Mouse (Mus musculus) yolk sac, embryonic 10.5 days (tissue): ENCODE measurements around the gene Acsl1.

Experiments
- DNase-seq: peaks from one replicate; pipeline ENCODE4 v3.0.0-alpha.2; 2017; ENCODE audit warnings: low spot score

Acsl1 gene

GRCm38 (mm10) chr8:46504196-46504595, 33.4 kb downstream of the Acsl1 start:
- peak; percentile 36 for DNase-seq

DNA sequence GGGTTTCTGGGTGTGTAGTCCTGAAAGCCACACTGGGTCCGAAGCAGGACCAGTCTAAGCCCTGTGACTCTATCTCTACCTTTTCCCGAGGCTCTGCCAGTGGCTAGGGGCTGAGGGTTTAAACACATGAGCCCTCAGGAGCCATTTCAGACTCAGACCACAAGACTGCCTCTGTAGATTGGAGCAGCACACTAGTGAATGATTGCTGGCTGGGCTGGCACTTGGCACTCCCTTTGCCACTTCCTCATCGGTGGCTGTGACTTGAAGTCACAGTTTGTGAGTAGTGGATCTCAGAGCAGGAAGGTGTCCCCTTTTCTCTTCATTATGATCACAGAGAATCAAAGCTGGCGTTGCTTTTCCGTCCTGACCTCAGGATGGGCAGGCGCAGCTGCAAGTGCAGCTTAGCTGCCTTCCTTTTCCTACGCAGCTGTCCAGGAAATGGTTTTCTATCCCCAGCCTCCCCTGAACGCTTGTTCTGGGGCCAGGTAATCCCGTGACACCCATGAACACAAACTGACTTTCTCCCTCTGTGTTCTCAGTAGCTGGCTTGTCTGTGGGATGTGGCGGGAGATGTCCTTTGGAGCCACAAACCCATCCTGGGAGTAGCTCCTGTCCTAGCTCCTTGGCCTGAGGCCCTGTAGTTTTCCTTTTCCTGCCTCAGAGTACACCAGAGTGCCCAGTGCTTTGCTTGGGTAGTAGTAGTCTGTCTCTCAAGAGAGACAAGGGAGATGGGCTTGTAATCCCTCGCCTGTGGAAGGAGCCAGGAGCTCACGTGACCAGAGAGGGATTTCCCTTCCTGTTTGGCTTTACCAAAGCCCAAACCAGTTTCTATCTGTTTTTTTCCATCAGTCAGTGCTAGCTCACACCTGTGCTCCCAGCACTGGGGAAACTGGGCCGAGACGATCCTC, 37.9 kb downstream of the Acsl1 start:
- DNase-seq: no peak

DNA sequence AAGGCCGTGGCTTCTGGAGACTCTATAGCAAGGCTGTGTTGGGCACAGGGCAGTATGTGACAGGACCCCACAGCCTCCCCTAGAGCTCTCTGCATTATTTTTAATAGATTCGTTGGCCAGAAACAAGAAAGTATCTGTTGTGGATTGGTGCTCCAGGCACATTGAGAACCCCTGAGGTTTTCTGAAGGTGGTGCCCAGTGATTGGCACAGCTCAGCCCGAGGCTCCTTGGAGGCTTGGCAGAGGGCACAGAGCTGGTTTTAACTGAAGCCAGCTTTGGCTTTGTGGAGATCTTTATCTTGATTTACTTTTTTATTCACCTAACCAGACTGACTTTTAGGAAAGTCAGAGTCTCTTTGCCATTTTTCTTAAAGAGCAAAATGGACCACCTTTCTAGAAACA, 38.6 kb downstream of the Acsl1 start:
- DNase-seq: no peak

GRCm38 (mm10) chr8:46511336-46511735, 40.5 kb downstream of the Acsl1 start:
- DNase-seq: no peak

DNA sequence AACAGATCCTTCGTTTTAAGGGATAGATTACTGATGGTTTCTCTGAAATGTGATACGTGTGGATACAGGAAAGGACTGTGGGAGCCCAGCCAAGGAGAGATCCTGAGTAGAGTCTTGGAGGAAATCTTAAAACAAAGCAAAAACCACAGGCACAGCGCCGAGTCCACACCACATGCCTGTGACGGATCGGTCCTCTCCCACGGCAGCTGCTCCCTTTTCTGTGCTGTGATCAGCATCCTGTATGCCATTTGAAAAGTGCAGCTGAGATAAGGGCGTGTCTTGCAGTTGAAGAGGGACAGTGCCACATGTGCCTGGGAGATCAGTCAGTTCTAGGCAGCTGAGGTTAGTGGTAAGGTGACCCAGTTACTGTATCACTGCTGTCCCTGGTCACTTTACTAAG, 41.7 kb downstream of the Acsl1 start:
- DNase-seq: no peak

- peak; percentile 65 for DNase-seq
These were observed 43.2 kb downstream of the Acsl1 start for GRCm38 (mm10) chr8:46514027-46514426.

- no peak for DNase-seq
These were observed 49.8 kb downstream of the Acsl1 start for GRCm38 (mm10) chr8:46520667-46521066.

- DNase-seq: peak; percentile 62
These were observed 55.3 kb downstream of the Acsl1 start for GRCm38 (mm10) chr8:46526098-46526497.

DNA sequence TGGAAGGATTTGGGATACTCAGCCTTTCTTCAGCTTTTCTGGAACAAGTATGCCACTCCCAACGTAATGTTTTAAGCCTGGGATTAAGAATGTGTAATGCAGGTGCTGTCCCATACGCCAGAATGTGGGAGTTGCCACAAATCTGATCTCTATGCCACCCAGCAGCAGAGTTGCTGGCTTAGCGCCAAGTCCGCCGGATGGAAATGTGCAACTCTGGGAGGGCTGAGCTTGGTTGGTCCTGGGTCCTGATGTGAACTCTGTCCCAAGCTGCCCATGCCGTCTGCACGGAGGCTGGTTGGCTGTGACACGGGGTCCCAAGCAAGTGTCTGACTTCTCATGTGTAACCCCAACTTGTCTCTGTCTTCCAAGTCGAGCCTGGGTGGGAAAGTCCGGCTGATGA, 56.0 kb downstream of the Acsl1 start:
- peak; percentile 13 for DNase-seq

DNA sequence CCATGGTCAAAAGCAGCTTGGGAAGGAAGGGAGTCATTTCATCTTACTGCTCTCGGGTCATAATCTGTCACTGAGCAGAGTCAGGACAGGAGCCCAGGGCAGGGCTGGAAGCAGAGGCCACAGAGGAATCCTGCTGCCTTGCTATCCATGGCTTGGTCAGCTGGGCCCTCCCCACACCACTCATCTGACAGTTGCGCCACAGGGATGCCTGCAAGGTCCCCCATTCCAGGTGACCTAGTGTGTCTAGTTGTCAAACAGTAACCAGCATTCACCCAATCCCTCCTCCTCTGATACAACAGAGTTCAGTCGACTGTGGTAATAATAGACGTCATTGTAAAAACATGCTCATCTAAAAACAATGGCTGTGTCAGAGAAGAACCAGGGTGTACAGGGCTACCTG, 58.7 kb downstream of the Acsl1 start:
- peak; percentile 84 for DNase-seq

DNA sequence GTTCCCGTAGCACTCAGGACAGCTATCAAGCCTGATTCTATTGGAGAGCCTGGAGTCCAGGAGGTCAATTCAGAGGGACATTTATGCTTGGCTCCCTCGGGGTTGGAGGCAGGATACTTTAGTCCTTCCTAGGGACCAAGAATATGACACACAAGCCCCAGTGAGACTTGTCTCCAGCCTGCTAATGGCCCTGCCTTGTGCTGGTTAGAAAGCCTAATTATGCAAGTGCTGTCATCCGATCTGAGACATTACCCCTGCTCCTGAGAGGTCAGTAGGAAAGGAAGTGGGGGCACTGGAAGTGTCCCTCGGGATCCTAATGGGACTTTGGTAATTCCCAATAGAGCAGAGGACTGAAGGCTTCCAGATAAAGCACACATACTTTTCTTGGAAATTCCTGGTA, 59.7 kb downstream of the Acsl1 start:
- no peak for DNase-seq

DNA sequence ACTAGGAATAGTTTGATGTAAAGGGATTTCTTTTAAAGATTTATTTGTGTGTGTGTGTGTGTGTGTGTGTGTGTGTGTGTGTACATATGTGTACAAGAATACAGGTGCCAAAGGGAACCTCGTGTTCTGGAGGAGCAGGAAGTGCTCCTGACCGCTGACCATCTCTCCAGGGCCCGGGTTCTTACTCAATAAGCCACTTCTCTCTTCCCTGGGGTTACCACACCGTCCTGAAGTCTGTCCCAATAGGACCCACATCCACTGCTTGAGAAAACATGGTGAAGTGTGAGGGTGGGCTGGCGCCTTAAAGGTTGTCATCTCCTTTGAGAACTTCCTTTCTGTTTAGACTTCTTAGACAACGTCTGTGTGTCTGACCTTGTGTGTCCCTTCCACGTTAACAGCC, 63.1 kb downstream of the Acsl1 start:
- no peak for DNase-seq

DNA sequence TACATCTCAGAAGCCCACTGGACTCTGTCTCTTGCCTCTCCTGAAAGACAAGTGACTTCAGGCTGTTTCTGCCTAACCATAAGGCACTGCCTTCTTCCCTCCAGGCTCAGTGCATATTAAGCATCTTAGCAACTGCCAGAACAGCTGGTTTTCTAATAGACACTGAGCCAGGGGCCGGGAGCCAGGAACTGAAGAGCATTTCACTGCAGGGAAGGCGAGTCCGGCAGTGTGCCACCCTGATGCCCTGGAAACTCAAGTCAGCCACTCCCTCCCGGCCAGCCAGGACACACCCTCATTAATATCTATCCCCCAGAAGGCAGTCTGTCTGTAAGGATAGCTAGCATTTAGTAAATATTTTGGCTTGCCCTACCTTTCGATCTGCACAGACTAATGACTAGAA, 68.9 kb downstream of the Acsl1 start:
- DNase-seq: no peak

DNA sequence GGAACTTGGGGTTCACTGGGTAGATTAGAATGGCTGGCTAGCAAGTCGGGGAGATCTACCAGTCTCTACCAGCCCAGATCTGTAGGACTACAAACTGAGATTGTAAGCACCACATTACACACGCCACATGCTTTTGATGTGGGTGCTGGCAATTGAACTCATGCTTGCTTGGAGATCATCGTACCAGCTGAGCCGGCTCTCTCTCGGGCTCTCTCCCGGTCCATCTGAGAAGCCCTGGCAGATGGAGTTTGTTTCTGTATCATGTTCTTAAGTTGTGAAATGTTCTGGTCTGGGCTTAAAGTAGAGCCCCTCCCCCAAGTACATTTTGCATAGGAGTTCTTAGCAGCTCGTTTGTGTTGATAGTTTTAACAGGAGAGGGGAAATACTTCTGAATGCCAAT, 72.4 kb downstream of the Acsl1 start:
- no peak for DNase-seq

DNA sequence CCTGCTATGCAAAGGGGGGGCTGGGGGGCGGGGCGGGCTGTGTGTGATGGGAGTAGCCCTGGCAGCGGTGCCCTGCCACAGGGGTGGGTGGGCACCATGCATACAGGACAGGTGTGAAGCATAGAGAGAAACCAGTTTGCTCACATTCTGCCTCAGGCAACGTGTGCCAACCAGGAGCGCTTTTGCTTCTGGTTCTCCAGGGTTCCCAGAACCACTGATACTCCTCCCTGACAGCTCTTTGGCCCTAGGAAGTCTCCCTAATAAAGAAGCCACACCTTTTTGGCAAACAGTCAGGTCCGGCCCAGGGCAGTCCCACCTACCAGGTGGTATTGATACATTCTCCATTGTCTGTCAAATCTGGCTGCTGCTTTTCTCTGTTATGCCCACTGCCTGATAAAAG, 72.8 kb downstream of the Acsl1 start:
- DNase-seq: no peak

DNA sequence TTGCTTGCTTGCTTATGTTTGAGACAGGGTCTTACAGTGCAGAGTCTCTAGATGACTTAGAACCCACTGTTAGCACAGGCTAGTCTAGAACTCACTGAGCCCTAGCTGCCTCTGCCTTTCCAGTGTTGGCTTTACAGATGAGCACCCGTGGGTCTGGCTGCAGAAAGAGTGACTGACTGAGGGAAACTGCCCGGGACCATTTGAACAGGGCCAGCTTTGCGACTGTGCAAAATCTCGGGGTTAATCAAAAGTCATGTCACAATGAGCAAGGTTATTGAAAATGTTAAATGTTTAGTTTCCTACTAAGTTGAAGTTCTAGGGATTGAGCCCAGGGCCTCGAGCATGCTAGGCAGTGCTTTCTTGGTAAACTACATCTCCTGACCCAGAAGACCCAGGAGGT, 75.0 kb downstream of the Acsl1 start:
- no peak for DNase-seq

DNA sequence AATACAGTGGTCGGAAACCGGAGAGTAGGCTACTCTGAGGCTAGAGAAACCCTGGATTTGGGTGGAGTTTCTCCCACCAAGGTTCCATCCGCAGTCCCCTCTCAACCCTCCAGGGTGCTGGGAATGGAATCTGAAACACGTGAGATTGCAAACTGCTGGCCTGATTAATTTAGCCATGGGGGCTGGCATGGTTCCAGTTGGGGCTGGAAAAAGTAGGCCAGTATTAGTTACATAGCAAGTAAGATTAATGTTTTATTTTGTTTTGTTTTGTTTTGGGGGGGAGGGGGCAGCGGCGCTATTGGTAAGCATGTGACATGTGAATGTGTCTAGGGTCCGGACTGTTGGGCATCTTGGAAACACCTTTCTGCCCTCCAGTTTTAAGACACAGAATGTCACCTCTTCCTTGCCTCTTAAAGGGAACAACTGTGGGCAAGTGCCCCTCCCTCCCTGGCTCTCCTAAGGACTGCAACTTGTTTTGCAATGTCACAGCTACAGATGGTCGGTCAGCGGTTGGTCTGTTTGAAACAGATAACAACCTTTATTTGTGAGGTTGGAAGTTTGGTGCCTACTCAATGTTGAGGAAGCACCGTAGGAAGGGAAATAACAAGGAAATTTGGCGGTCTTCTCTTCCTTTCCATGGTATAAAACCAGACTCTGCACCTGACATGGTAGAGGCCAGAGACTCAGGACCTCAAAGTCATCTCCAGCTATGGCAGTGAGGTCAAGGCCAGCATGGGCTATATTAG, 75.8 kb downstream of the Acsl1 start:
- peak; percentile 31 for DNase-seq

DNA sequence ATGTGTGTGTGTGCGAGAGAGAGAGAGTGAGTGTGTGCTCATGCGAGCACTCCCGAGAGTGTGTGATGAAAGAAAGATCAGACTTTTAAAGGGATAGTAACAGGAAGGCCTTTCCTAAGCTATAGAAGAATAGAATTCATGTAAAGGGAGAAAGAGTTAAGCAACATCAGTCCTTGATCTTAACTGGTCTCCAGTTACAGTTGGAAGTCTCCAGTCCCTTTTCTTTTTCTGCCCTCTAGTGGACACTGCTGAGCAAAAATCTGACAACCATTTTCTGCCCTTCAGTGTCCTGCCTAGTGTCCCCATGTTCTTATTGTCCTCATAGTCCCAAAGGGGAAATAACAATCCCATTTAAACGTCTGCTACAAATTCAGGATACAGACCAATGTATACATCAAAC, 76.4 kb downstream of the Acsl1 start:
- DNase-seq: peak; percentile 72

- no peak for DNase-seq
These were observed 79.2 kb downstream of the Acsl1 start for GRCm38 (mm10) chr8:46550058-46550457.

DNA sequence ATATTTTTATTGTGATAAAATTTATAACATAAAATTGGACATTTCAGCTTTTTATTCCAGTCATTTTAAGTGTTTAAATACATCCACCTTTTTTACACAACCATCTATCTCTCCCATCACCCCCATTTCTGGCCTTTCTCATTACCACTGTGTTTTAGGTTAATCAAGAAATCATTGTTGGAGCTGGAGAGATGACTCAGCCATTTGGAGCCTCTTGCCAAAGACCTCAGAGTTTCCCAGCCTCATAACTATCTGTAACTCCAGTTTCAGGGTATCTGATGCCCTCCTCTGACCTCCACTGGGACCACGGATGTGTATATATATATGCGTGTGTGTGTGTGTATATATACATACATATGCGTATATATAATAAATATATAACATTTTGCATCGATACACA, 80.2 kb downstream of the Acsl1 start:
- no peak for DNase-seq

- peak; percentile 99 for DNase-seq
These were observed 81.0 kb downstream of the Acsl1 start, which contains the start of gene Cenpu for GRCm38 (mm10) chr8:46551615-46552440. Cenpu (plus strand) TSS chr8:46552028.

GRCm38 (mm10) chr8:46552441-46552765, 81.6 kb downstream of the Acsl1 start:
- DNase-seq: no peak

- no peak for DNase-seq
These were observed 88.6 kb downstream of the Acsl1 start for GRCm38 (mm10) chr8:46559428-46559827.
